Mouse (Mus musculus): ENCODE data around the gene Lims1.

- TF ChIP-seq POLR2A (IDR thresholded peaks at IDR 0.05; ENCODE audit: control insufficient read depth, extremely low read depth, insufficient read depth, low read length, poor library complexity) (no peak), CTCF (IDR thresholded peaks at IDR 0.05; ENCODE audit: borderline replicate concordance, control insufficient read depth, extremely low read depth, insufficient read depth, low read length, poor library complexity) (no peak)
These were observed 20.3 kb downstream of the Lims1 start for GRCm38 (mm10) chr10:58343552-58343951.

Data from thymus, adult 2 months (tissue).